Mouse (Mus musculus): ENCODE results near the gene Mogs. TPM values are rescaled to one million over a fixed set of nuclear protein-coding genes. Genes with fewer than 3 reads are reported as not detected.
A peak's percentile ranks its signal among the peaks of the same experiment; 100 is the strongest.

Mogs gene
- polyA plus RNA-seq, 1 experiment from 2014 or later, result 56.3 TPM

DNA sequence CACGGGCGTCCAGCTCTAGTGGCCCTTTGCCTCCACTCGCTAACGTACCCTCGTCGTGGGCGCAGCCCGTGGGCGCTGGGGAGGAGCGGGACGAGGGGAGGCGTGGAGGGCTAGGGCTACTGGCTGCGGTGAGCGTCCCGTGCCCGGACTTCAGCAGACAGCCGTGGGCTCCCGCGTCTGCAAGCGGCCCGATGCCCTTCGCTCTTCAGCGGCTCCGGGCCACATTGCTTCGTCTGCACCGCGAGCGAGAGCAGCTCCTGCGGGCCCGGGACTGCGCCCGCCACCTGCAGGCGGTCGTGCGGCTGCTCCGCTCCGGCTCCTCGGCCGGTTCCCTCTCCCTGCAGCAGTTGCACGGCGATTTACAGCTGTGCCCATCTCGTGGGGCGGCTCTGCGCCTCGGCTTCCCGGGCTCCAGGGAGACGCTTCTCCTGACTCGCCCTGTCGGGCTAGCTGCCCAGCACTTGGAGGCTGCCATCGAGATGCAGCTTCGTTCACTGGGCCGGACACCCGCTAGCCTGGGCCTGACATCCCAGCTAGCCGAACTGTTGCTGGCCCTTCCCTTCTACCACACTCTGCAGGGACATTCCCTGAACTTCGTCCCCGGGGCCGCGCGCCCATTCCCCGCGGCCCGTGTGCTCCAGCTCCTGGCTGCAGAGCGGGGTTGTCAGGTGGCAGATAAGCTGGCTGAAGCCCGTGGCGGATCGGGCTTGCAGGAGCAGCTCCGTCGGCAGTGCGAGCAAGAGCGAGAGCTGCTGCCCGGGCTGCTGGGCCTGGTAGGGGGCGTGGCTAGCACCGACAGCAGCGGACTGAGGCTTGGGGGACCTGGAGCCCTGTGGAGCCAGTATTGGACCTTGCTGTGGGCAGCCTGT, 13.4 kb upstream of the Mogs start:
- peak overlapping the region; percentile 72 for H3K4me3 ChIP-seq (replicated peaks)
- WGBS, result under 1% methylated on average over 74 of the region's 74 CpGs
- H3K4me1 ChIP-seq (replicated peaks), result peaks cover 16% of the 10 kb centered on the region
- peak overlapping the region; percentile 88 for H3K9ac ChIP-seq
- ATAC-seq, result peak; percentile 89
- H3K36me3 ChIP-seq, result no peaks in the 10 kb centered on the region
- peak overlapping the region; percentile 86 for H3K27ac ChIP-seq
- H3K4me2 ChIP-seq (replicated peaks), result peak overlapping the region; percentile 100
- H3K9me3 ChIP-seq, result no peaks in the 10 kb centered on the region
- H3K27me3 ChIP-seq (replicated peaks), result no peaks in the 10 kb centered on the region

DNA sequence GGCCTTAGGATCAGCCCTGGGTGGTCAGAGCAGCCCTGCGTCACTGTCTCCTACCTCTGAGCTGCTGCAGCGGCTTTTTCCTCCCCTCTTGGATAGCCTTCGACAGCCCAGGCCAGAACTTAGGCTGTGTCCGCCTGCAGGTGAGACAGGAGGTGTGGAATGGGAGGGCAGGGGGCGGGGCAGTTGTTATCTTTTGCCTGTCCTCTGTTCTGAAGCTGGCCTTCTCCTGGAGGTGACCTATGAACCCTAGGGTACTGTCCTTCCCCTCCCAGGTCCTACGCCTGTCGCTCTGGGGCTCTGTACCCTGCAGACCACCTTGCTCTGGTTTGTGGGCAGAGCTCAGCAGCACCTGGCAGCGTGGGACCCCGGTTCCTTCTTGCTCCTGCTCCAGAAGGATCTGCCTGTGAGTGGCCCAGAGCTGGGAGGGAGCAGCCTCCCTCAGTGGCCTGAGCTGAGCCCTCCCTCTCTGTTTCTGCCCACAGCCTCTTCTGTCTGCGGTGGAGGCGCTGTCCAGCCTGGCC, 12.1 kb upstream of the Mogs start:
- peak; percentile 16; the same call in 1 of the 2 replicates for ATAC-seq

DNA sequence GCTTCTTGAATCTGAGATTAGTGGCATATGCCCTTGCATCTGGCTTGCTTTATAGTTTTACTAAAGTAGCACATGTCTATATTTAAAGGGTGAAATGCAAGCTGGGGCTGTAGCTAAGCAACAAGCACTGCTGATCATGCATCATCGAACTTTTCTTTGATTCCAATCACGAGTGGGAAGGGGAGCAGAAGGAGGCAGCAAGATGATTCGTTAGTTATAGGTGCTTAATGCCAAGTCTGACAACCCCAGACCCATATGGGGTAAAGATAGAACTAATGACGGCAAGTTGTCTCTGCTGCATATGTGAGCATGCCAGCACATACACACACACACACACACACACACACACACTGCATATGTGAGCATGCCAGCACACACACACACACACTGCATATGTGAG, 11.1 kb upstream of the Mogs start:
- no peaks in the 10 kb centered on the region for H3K9me3 ChIP-seq
- ATAC-seq, result no peak
- peaks cover 24% of the 10 kb centered on the region for H3K4me1 ChIP-seq (replicated peaks)
- no peak overlapping the region for H3K9ac ChIP-seq
- no peaks in the 10 kb centered on the region for H3K27me3 ChIP-seq (replicated peaks)
- H3K4me3 ChIP-seq (replicated peaks), result no peak overlapping the region
- 81% methylated on average over 4 of the region's 4 CpGs for WGBS
- H3K4me2 ChIP-seq (replicated peaks), result no peak overlapping the region
- H3K27ac ChIP-seq, result no peak overlapping the region
- H3K36me3 ChIP-seq, result no peaks in the 10 kb centered on the region

More for the DNA sequence above, 12.1 kb upstream of the Mogs start:
- H3K4me3 ChIP-seq (replicated peaks), result peak overlapping the region; percentile 72; the same call in 1 of the 2 replicates
- 42% methylated on average over 11 of the region's 11 CpGs for WGBS
- H3K4me2 ChIP-seq (replicated peaks), result peak overlapping the region; percentile 100
- H3K4me1 ChIP-seq (replicated peaks), result peaks cover 23% of the 10 kb centered on the region
- H3K27me3 ChIP-seq (replicated peaks), result no peaks in the 10 kb centered on the region
- no peaks in the 10 kb centered on the region for H3K36me3 ChIP-seq
- H3K9ac ChIP-seq, result no peak overlapping the region
- no peaks in the 10 kb centered on the region for H3K9me3 ChIP-seq
- peak overlapping the region; percentile 51; the same call in 1 of the 2 replicates for H3K27ac ChIP-seq

DNA sequence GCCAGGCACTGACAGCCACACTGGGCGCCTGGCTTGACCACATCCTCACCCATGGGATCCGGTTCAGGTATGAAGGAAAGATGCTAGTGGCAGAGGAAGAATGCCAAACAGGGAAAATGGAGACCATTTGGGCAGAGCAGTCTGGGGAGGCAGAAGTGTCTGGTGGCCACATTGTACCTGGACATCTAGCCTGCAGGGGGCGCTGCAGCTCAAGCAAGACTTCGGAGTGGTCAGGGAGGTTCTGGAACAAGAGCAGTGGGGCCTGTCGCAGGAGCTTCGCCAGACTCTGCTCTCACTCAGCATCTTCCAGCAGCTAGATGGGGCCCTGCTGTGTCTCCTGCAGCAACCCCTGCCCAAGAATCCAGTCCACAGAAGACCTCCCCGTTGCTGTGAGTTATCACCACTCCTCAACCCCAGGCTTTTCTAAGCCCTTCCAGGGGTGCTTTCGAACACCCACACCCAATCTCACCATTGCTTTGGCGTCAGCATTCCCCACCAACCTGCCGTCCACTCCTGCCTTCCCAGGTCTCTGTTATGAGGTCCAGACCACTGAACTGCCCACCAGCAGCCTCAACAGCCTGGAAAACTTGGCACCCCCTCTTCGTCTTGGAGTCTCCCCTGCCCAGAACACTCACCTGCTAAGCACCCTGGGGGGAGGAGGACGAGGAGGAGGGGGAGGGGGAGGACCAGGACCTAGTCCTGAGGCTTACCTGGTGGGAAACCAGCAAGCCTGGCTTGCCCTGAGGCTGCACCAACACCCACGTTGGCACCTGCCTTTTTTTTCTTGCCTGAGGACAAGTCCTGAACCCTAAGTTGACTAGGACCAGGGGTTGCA, 7.5 kb upstream of the Mogs start:
- Histone ChIP-seq H3K27me3 (replicated peaks) (no peaks in the 10 kb centered on the region), H3K4me2 (replicated peaks) (peak overlapping the region; percentile 64), H3K9me3 (no peaks in the 10 kb centered on the region), H3K27ac (peak overlapping the region; percentile 58; the same call in 1 of the 2 replicates), H3K36me3 (no peaks in the 10 kb centered on the region), H3K4me1 (replicated peaks) (peaks cover 20% of the 10 kb centered on the region), H3K9ac (no peak overlapping the region; the same call in 1 of the 2 replicates), H3K4me3 (replicated peaks) (peak overlapping the region; percentile 80)
- WGBS, result 36% methylated on average over 13 of the region's 13 CpGs
- ATAC-seq, result peak; percentile 29

DNA sequence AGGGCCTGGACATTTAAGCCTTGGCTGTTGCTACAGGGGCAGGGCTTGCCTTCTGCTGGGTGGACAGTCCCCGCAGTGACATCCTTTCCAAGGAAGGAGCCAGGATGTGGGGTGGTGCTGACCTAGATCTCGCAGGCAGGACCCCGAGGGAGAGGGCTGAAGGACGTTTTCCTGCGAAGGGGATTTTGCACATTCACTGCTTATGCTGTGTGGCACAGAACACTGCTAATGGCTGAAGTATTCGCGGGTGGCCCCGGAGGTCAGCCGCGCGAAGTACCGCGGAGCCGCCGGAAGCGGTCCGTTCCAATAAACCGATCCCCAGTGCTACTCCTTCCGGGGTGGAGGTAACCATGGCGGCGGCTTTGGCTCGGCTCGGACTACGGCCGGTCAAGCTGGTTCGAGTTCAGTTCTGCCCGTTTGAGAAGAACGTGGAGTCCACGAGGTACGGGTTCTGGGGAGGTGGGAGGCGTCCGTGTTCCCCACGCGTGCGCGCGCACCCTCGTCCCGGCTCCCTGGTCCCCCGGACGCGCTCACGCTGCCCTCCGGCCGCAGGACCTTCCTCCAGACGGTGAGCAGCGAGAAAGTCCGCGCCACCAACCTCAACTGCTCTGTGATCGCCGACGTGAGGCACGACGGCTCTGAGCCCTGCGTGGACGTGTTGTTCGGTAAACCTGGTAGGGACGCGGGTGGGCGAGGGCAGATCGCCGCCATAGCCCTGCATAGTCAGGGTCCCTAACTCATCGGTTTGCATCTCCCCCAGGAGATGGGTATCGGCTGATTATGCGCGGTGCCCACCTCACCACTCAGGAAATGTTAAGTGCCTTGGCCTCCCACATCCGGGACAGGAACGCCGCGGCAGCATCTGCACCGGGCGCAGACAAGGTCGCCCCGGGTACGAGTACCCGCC, 6.3 kb upstream of the Mogs start, which contains the start of gene Mrpl53:
Mrpl53 (plus strand) TSS at position 279 of the 907 bp plus-strand sequence.
- Histone ChIP-seq H3K4me1 (replicated peaks) (peaks cover 12% of the 10 kb centered on the region), H3K36me3 (no peaks in the 10 kb centered on the region), H3K9ac (peak within 1 kb of the TSS; percentile 91), H3K27ac (peak within 1 kb of the TSS; percentile 58), H3K9me3 (no peaks in the 10 kb centered on the region), H3K27me3 (replicated peaks) (no peaks in the 10 kb centered on the region), H3K4me2 (replicated peaks) (peak within 1 kb of the TSS; percentile 64), H3K4me3 (replicated peaks) (peak within 1 kb of the TSS; percentile 80)
- WGBS, result under 1% methylated on average over 76 of the region's 76 CpGs
- peak; percentile 91 for ATAC-seq

DNA sequence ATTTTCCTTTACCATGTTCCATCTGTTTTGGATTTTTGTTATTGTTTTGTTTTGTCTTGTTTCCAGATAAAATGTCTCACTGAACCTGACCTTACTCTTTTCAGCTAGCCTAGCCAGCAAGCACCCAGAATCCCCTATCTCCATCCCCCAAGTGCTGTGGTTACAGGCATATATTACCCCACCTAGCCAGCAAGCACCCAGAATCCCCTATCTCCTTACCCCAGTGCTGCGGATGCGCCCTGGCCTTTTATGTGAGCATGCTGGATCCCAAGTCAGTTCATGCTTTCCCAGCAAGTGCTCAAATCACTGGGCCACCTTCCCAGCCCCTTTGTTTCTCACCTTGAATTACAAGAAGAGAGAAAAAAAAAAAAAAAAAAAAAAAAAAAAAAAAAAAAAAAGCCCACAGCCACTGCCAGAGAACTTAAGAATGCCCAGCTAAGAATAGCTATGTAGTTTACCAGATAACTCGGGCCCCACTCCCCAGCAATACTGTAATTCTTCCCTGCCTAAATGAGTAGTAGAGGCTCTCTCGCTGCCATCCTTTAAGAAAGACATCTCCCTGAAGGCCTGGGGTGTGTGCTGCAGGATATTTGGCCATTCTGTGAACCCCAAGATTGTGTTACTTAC, 3.7 kb upstream of the Mogs start:
- WGBS, result 83% methylated on average over 4 of the region's 4 CpGs
- no peak overlapping the region for H3K9ac ChIP-seq
- H3K4me1 ChIP-seq (replicated peaks), result peaks cover 20% of the 10 kb centered on the region
- H3K4me2 ChIP-seq (replicated peaks), result no peak overlapping the region
- H3K27ac ChIP-seq, result no peak overlapping the region
- no peaks in the 10 kb centered on the region for H3K9me3 ChIP-seq
- H3K27me3 ChIP-seq (replicated peaks), result no peaks in the 10 kb centered on the region
- ATAC-seq, result no peak
- no peaks in the 10 kb centered on the region for H3K36me3 ChIP-seq
- H3K4me3 ChIP-seq (replicated peaks), result no peak overlapping the region

DNA sequence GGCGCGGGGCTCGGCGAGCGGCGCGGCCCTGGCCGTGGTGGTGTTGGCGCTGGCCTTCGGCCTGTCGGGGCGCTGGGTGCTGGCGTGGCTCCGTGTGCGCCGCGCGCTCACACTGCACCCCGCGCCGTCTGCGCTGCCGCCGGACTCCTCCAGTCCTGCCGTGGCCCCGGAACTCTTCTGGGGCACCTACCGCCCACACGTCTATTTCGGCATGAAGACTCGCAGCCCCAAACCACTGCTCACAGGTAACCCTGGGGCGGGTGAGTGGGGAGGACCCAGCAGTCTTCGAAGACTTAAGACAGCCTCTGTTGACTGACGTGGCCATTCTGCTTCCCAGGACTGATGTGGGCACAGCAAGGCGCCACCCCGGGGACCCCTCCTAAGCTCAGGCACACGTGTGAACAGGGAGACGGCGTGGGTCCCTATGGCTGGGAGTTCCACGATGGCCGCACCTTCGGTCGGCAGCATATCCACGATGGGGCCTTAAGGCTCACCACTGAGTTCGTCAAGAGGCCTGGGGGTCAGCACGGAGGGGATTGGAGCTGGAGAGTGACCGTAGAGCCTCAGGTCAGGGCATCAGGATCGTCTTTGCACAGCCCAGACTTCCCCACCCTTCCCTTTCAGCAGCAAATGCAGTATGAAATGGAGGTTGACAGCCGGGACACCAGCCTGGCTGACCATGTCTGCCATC, 531 bp downstream of the Mogs start:
- Histone ChIP-seq H3K27ac (peak overlapping the region; percentile 80), H3K4me3 (replicated peaks) (peak overlapping the region; percentile 95), H3K9me3 (no peaks in the 10 kb centered on the region), H3K36me3 (peaks cover 22% of the 10 kb centered on the region), H3K4me1 (replicated peaks) (peaks cover 33% of the 10 kb centered on the region), H3K4me2 (replicated peaks) (peak overlapping the region; percentile 89), H3K27me3 (replicated peaks) (no peaks in the 10 kb centered on the region), H3K9ac (peak overlapping the region; percentile 95)
- peak; percentile 77 for ATAC-seq
- WGBS, result under 1% methylated on average over 47 of the region's 48 CpGs

DNA sequence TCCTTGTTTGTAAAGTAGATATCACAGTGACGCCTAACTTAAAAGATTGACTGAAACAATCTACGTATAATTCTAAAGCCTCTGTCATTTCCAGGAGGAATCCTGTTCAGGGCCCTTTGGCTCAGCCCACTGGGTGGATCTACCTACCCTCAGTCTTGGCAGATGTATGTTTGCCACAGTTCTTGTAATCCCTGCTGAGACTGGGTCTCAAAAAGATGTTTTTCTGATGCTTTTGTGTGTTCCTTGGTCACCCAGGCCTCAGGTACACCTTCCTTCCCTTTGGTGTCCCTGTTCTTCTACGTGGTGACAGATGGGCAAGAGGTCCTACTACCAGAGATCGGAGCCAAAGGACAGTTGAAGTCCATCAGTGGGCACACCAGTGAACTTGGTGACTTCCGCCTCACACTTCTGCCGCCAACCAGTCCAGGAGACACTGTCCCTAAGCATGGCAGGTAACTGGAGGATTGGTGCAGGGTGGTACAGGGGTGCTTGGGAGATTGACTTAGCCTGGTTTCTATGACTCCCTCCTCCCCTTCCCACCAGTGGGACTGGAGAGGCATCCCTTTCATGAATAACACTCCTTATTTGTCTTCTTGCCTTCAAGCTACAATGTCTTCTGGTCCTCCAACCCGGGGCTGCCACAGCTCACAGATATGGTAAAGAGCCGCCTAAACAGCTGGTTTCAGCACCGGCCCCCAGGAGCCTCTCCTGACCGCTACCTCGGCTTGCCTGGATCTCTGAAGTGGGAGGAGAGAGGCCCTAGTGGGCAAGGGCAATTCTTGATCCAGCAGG, 1.3 kb downstream of the Mogs start:
- H3K27me3 ChIP-seq (replicated peaks), result no peaks in the 10 kb centered on the region
- H3K9ac ChIP-seq, result peak overlapping the region; percentile 95
- ATAC-seq, result no peak
- H3K4me3 ChIP-seq (replicated peaks), result peak overlapping the region; percentile 95
- H3K9me3 ChIP-seq, result no peaks in the 10 kb centered on the region
- 71% methylated on average over 11 of the region's 11 CpGs for WGBS
- H3K4me1 ChIP-seq (replicated peaks), result peaks cover 33% of the 10 kb centered on the region
- 0 out of 2 replicates have a peak overlapping the region, but pooled peaks have one; percentile 6 for H3K27ac ChIP-seq
- H3K4me2 ChIP-seq (replicated peaks), result peak overlapping the region; percentile 89
- peaks cover 22% of the 10 kb centered on the region for H3K36me3 ChIP-seq

DNA sequence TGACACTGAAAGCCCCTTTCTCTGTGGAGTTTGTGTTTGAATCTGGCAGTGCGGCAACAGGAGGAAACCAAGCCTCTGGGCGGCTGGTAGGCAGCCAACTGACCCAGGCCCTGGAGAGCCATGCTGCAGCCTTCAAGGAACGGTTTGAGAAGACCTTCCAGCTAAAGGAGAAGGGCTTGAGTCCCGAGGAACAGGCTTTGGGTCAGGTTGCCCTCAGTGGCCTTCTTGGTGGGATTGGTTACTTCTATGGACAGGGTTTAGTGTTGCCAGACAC, 1.8 kb downstream of the Mogs start:
- Histone ChIP-seq H3K27me3 (replicated peaks) (no peaks in the 10 kb centered on the region), H3K4me2 (replicated peaks) (peak overlapping the region; percentile 89; the same call in 1 of the 2 replicates), H3K36me3 (peaks cover 22% of the 10 kb centered on the region), H3K9me3 (no peaks in the 10 kb centered on the region), H3K4me3 (replicated peaks) (peak overlapping the region; percentile 95; the same call in 1 of the 2 replicates), H3K9ac (no peak overlapping the region), H3K4me1 (replicated peaks) (peaks cover 37% of the 10 kb centered on the region), H3K27ac (0 out of 2 replicates have a peak overlapping the region, but pooled peaks have one; percentile 6)
- ATAC-seq, result no peak
- WGBS, result 81% methylated on average over 4 of the region's 4 CpGs

DNA sequence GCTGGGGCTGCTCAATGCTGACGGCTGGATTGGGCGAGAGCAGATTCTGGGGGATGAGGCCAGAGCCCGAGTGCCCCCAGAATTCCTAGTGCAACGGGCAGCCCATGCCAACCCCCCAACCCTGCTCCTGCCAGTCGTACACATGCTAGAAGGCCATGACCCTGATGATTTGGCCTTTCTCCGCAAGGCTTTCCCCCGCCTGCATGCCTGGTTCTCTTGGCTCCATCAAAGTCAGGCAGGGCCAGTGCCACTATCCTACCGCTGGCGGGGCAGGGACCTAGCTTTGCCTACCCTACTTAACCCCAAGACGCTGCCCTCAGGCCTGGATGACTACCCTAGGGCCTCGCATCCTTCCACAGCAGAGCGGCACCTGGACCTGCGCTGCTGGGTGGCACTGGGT, 2.3 kb downstream of the Mogs start:
- H3K9ac ChIP-seq, result no peak overlapping the region
- peaks cover 43% of the 10 kb centered on the region for H3K4me1 ChIP-seq (replicated peaks)
- H3K27me3 ChIP-seq (replicated peaks), result no peaks in the 10 kb centered on the region
- H3K36me3 ChIP-seq, result peaks cover 22% of the 10 kb centered on the region
- 90% methylated on average over 13 of the region's 13 CpGs for WGBS
- no peak overlapping the region for H3K4me3 ChIP-seq (replicated peaks)
- no peak overlapping the region for H3K4me2 ChIP-seq (replicated peaks)
- no peak for ATAC-seq
- no peaks in the 10 kb centered on the region for H3K9me3 ChIP-seq
- H3K27ac ChIP-seq, result no peak overlapping the region
